Mouse (Mus musculus) cerebellum, postnatal 14 days (tissue): ENCODE measurements around the gene Zfp219.

Experiments used
- DNase-seq, 2 experiments: peaks; one replicate each; pipeline ENCODE4 v3.0.0; 2021; ENCODE audit warnings: mixed read lengths in 2 of 2

Gene Zfp219

DNA sequence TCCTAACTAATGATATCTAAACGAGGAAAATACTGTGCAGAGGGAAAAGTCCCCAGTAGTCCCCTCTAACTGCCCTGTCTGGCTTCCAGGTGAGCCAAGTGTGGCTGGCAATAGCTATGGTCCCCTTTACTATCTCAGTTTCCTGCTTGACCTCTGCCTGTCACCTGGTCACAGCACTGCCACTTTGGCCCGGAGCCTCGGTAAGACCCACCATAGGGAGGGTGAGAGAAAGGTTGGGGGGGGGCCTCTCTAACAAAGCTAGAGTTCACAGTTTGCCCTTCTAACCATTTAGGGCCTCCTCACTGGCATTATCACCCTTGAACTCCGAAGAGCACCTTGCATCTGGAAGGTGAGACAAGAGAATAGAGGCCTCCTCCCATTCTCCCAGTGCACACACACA lies 2.9 kb downstream of the Zfp219 start:
- DNase-seq = no peak

DNA sequence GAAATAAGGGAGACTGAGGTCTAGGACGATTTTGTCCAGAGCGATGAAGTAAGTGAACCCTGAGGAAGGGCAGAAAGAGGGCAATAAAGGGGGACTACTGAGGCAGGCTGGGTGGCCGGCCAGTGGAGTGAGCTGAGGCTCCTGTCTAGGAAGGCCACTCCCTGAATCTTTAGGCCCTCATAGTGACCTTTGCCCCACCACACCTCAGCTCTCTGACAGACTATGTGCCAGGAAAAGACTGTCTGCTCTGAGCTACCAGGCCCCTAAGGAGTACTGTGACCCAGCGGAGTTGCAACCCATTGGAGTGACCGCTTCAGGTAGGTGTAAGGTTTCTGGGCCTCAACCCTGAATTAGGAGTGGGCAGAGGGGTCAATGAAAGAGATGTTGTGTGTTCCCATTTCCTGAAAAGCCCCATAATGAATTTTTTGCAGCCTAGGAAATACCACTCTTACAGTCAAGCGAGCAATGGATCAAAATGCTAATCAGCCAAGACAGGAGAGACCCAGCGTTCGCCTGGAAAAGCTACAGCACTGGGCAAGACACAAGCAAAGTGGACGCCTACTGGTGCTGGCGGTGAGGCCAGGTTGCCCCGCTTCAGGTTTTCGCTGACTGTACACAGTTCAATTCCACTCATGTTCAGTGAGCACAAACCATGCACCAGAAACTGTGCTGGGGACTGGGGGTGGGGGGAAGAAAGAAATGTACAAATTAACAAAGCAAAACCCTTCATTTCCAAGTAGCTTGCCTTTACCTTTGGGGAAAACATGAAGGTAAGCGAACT lies 3.7 kb downstream of the Zfp219 start:
- peak; percentile 42 to 47 for DNase-seq

DNA sequence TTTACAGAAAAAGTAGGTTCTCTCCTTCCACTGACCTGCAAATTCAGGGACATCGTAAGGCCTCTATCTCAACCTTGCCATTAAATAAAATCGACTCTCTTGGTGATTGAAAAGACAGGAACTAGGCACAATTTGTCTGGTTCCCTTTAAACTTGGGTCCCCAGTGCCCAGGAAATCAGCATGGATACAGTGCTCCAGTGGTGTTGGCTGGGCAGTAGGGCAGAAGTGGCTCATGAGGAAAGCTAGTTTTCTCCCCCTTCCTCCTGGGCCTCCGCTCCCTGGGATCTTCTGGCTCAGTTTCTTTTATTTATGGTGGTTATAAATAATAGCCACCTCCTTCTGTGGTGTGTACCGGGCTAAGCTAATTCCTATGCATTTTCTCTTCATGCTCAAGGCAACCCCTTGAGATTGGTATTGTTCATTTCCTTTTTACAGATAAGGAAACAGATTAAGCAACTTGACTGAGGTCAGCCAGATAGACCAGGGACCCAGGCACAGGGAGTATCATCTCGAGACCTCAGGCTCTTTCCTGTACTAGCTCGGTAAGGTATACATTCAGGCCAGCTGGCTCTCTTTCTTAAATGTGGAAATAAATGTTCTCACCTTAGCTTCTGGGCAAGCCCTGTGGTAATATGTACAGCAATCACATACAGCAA lies 5.0 kb downstream of the Zfp219 start, which contains the start of gene Tmem253:
Tmem253 (plus strand) TSS at position 214 of the 656 bp plus-strand sequence.
- peak in 1 of 2 experiments; percentile 47 for DNase-seq

DNA sequence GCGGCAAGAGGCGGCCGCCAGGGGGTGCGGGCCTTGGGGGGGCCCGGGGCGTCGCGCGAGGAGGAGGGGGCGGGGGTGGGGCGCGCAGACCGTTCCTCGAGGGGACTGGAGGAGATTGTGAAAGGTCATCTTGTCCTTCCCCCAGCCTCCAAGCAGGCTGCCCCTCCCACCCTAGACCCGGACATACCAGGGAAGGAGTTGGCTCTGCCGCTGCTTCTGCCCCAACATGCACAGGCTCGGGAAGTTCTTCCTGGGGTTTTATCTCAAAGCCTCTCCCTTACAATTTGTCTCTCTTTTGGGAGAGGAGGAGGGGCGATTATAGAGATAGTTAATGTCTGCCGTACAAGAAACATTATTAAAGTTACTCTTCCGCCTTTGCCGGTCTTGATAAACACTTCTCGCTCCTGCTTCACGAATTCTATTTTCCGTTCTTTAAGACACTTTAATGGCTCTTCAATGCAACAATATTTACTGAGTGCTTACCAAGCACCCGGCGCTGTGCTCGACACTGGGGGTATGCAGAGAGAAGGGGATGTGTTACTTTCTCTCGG lies 5.7 kb downstream of the Zfp219 start:
- DNase-seq = peak; percentile 75 to 76

DNA sequence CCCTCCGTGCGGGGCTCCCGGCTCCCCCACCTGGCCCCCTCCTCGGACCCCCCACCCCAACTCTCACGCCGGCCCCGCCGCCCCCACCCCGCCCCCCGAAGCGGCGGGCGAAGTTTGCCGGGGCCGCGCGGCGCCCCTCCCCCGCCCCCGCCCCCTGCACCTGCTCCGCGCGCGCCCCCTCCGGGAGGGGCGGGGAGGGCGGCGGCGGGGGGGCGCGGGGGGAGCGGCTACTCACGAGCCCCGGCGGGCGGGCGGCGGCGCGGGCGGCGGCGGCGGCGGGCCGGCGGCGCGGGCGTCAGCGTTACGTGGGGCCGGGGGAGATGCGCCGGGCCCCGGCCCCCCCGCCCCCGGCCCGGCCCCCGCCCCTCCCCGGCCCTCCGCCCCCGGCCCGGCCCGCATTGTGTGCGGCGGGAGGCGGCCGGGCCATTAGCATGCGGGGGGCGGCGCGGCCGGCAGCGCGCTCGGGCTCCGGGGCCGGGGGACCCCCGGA lies 6.2 kb downstream of the Zfp219 start:
- DNase-seq = peak in 1 of 2 experiments; percentile 40

DNA sequence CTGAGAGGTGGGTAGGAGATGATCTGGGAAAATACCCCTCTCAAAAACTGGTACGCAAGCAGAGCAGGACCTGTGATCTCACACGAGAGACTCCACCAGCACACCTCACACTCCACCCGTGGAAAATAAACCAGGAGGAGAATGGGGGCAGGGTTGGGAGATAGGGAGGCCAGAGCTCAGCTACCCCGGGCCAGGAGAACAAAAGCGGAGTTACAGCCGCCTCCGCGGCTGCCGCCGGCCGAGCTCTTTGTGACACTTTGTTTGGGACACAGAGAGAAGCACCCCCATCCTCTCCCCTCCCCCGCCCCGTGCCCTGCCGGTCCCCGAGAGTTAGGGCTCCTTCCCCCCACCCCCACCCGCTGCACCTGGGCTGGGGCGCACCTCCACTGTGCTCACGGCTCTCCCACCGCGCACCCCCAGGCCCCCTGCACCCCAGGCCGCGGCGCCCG lies 6.7 kb downstream of the Zfp219 start:
- peak; percentile 69 to 72 for DNase-seq

DNA sequence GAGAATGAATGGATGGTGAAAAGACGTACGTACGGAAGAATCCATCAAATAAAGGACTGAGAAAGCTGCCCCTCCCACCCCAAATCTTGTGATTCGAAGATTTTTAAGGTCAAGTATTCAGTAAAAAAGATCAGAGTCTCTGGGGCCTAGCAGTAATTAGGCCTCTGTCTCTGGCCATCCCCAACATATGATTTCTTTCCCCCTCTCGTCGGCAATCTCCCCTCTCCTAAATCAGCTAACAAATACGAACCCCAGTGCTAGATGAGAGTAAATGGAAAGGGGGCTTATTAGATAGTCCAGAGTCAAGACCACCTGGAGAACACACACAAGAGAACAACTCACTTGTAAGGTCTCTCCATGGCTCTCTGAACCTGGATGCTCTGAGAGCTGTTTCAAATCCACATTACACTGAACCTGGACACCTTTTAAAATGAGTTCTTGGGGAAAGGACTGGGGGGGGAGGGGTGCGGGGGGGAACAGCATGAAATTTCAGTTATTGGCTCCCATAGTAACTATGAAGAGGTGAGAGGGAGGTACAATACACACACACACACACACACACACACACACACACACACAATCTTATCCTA lies 7.4 kb downstream of the Zfp219 start:
- DNase-seq = peak in 1 of 2 experiments; percentile 37

DNA sequence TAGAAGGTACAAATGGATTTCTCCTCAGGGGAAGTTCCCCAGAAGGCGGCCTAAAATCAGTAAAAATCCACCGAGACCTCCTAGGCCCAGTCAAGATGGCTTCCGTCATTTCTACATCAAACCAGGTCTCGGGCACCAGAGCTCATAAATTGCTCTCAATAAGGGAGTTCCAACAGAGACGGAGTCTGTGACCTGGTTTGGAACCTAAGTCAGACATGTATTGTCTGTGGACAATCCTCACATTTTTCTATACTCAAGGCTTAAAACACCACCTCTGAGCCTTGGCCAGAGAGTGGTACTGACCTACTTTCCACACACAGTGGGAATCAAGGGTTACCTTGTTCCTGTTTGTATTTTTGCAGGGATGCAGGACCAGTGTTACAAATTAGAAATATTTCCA lies 8.0 kb downstream of the Zfp219 start:
- peak; percentile 37 to 56 for DNase-seq

DNA sequence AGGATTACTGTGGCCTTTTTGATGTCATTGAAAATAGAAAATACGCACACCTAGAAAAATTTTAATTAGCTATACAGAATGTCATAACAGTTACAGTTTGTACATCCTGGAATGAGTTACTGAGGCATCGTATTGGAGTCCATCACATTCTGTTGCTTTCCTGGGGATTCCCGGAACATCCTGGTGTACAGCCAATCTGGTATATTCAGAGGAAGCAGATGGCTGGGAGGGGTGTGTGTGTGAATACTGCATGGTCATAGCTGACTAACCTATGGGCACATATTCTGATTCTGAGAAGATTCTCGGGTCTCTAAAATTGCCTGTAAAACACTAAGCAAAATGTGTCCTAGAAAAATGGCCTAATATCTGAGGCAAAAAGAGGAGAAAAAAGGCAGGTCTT lies 8.4 kb downstream of the Zfp219 start:
- peak; percentile 80 to 89 for DNase-seq

DNA sequence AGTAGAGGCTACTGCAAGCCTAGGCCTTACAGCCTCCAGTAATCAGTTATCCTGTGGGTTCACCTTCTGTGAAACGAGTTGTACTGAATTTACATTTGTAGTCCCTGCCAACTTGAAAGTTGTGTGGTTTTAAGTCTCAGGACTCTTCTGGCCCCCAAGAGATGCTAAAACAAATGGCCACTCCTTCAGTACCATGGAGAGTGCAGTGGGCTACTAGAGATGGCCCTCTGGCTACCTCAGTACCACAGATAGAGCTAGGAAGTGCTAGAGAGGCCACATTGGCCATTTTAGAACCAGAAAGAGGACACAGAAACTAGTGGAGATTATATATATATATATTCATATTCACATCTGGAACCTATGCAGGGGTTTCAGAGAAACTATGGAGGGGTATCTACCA lies 8.8 kb downstream of the Zfp219 start:
- peak in 1 of 2 experiments; percentile 45 for DNase-seq

DNA sequence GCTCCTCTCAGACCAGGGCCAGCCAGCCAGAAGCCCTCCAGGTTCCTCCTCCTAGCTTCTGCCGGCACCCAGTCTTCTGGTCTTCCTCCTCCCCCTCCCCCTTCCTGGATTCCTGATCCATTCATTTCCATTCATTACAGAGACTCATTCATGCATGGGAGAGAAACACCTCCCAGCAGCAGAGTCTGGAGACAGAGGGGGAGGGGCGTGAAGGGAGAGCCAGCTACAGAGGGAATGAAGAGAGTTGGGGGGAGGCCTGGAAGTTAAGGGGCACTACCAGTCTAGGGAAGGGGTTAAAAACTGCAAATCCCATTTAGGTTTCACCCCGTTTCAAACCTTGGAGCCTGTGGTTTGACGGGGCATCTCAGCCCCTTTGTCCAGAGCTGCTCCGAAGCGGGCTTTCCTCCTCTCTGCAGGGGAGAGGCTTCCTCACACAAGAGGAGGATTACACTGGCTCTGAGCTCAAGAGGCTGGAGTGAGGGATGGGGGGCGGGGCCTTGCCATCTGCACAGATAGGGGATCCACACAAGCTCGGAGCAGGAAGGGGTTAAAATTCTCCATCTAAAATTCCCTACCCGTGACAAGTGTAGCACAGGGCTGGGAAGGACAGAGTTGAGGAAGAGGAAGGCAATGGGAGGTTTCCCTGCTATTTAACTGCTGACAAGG lies 10.0 kb downstream of the Zfp219 start:
- DNase-seq = peak; percentile 88 to 91

DNA sequence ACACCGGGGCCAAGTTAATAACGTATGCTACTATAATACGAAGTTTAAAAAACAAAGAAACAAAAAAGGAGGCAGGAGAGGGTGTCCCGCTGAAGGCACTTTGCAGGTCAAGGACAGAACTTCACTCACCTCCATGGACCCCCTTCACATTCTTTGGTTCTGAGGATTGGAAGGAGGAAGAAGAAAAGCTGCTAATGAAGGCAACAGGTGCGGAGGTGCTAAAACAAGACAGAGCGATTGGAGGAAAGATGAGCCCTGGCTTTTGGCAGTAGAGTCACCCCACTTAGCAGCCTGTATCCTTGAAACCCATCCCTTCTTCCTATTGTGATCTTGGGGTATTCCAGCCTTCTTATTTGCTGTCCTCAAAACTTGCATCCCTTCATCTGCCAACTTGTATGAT lies 10.7 kb downstream of the Zfp219 start:
- peak in 1 of 2 experiments; percentile 39 for DNase-seq

DNA sequence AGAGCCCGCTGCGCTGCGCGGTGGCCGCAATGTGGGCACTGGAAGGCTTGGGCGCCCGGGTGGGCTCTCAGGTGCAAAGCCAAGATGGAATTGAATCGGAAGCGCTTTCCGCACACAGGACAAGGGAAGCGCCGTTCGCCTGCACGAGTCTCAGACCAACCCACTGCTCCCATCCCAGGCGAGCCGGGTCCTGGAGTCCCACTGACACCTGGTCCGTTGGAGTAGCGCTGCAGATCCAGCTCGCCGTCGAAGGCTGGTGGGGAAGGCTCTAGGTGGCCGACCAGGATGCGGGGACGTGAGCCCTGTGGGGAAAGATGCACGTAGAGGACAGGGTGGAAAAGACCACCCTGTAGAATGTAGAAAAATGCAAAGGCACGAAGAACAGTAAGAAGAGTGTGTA lies 11.2 kb downstream of the Zfp219 start:
- DNase-seq = peak in 1 of 2 experiments; percentile 45

DNA sequence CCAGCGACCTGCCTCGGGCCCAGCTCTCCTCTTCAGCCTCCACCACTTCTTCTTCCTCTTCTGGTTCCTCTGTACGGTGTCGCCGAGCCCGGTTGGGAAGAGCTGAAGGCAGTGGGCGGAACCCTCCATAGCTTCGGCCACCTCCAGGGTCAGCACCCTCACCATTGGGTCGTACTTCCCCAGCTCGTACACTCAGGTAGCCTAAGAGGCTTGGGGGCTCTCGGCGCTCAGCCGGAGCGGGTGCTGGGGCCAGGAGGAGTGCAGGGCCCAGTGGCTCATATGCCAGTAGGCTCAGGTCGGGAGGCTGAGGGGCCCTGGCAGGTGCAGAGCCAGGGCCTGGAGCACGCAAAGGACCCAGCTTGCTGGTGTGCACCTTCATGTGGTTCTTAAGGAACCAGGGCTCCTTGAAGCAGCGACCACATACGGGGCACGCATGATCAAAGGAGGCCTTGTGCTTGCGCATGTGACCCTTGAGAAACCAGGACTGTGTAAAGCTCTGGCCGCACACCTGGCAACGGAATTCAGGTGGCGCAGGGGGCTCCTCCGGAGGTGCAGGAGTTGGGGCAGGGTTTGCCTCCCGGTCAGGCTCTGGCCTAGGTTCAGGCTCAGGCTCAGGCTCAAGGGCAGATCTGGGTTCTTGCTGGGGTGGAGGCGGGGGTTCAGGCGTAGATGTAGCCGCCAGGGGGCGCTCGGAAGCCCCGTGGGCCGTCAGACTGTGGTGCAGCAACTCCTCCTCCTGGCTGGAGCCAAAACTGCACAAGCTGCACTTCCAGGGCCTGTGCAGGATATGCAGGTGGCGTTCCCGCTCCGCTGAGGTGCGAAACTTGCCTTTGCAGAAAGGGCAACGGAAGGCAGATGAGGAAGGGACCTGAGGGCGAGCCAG lies 12.0 kb downstream of the Zfp219 start:
- DNase-seq = peak; percentile 96 to 97

DNA sequence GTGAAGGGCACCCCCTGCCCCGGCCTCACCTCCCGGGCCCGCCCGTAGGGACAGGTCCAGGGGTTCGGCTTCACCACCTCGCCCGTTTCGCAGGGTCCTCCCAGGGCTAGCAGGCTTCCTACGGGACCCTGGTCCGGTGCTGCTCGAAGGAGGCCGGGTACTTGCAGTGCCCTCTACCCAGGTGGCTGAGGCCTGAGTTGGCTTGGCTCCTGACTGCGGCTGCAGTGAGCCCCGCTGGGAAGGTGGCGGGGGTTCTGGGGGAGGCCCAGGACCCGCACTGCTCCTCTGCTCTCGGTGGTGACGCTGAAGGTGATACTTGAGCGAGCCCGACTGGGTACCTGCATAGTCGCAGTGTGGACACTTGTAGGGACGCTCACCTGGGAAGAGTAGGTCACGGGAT lies 13.8 kb downstream of the Zfp219 start:
- DNase-seq = no peak

DNA sequence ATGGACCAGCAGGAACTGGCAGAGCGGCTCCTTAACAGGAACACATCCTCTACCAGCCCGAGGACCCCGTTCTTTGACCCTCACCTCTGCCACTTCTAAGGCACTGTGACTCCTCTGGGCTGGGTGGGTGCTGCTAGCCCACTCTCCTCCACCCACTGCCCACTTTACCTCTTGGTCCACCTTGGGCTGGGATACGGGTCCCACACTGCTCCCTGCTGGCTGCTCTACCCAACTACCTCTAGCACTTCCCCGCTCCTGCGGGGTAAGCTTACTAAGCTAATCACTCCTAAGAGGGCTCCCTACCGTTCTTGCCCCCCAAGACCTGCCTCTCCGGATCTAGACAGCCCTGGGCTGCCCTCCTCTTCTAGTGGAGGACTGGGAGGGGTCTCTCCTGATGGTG lies 14.3 kb downstream of the Zfp219 start:
- DNase-seq = peak; percentile 48 to 64

DNA sequence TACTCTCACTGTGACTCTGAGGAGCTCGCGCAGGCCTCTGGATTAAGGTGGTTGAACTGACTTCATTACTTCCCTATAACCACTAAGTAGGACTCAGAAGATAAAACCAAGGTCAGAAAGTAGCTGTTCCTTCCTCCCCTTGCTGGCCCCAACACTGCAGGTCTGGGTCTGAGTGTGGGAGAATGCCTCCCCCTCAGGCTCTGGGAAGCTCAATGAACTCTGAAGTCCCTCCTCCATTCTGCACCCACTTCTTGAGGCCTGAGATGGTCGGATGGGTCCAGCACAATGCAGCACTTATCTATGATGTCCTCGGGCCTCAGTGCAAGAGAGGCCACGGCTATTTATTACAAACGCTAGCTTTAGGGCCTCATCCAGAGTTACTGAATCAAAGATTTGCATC lies 14.9 kb downstream of the Zfp219 start:
- peak in 1 of 2 experiments; percentile 10 for DNase-seq

DNA sequence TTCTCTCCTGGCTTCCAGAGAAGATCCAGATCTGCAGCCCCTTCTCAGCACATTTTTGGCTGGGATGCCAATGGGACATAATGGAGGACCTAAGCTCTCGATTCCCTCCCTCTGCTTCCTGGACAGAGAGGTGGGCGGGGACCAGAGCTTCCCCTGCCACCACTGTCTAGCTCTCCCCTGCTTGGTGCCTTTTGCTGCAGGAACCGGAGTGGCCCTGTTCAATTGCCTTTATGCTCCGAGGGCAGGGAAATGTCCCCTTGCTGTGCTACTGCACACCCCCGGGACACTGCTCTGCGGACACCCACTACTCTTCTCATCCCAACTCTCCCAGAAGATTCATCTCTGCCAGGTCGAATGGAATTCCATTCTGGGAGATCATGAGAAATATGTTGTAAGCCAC lies 15.4 kb downstream of the Zfp219 start:
- DNase-seq = peak in 1 of 2 experiments; percentile 22

DNA sequence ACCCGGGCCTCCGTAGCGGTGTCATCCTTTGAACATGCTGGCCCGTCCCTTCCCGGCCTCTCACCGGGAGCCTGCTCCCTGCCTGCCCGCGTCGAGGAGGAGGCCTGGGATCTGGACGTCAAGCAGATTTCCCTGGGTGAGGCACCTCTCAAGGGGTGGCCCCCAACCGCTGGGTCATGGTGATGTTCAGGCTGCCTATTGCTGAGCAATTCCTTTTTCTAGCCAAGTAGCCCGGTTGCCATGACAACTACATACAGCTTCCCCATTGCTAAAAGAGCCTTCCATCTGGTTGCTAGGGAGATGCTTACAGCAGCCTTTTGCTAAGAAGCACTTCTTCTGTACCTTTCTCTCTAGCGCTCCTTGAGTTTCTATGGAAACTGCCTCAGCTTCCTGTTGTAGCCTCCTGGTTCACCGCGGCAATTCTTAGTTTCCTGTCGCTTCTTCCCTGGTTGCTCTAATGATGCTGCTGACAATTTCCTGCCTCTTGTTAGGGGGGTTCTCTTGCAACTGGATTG lies 16.5 kb downstream of the Zfp219 start:
- peak; percentile 68 to 69 for DNase-seq

DNA sequence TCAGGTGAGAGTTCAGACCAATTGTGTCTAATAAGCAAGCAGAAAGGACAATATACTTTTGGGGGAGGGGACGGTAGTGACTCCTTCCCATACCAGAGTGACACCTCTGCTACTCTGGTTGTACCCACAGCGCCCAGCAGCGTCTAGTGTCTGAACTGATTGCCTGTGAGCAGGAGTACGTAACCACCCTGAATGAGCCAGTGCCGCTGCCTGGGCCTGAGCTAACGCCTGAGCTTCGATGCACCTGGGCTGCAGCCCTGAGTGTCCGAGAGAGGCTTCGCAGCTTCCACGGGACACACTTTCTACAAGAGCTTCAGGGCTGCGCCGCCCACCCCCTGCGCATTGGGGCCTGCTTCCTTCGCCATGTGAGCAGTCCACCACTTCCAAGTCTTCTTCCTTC lies 23.1 kb downstream of the Zfp219 start:
- peak in 1 of 2 experiments; percentile 8 for DNase-seq

DNA sequence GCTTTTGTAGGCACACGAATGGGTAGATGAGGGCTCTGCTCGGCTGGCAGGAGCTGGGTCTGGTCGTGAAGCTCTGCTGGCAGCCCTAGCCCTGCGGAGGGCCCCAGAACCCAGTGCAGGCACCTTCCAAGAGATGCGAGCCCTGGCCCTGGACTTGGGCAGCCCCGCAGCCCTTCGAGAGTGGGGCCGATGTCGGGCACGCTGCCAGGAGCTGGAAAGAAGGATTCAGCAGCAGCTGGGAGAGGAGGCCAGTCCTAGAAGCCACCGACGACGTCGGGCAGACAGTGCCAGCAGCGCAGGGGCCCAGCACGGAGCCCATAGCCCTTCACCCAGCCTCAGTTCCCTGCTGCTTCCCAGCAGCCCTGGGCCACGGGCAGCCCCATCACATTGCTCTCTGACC lies 23.7 kb downstream of the Zfp219 start:
- peak; percentile 57 to 77 for DNase-seq
